Mouse (Mus musculus): ENCODE results near the gene Gm49630.
"Not testable (repeated sequence)": the region's sequence is repeated elsewhere in the genome, so short reads cannot be mapped to it uniquely, and the experiment has no call there.

DNA sequence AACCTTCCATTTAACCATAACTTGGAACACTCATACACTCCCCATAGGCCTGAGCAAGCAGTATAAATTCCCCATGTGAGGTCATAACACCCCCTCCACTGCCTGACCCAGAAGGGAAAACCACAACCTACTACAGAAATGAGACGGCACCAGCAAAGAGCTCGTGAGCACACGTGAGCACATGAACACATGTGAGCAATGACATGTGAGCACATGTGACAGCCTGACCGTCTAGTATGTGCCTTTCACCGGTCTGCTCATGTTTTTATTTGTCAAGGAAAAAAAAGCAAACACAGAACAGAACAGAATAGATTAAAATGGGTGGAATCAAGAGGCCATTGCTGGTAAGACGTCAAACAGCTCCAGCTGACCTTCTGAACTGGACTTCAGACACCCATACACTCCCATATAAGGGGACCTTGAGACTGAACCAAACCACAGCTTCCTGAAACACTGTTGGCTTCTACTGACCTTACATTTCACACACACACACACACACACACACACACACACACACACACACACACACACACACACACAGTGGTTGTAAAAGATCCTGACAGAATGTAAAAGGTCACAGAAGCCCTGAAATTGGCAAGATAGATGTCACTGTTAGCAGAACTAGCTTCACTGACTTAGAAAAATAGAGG lies 26.5 kb upstream of the Gm49630 start:
- not testable (repeated sequence) for TF ChIP-seq GATA1, TAL1 (IDR thresholded peaks at IDR 0.05; ENCODE audit: low read length)
